Mouse (Mus musculus): ENCODE measurements around the gene Dgcr2. TPM values are rescaled to one million over a fixed set of nuclear protein-coding genes. Genes with fewer than 3 reads are reported as not detected.

The Dgcr2 gene
- polyA plus RNA-seq, 1 experiment: 40.6 TPM

DNA sequence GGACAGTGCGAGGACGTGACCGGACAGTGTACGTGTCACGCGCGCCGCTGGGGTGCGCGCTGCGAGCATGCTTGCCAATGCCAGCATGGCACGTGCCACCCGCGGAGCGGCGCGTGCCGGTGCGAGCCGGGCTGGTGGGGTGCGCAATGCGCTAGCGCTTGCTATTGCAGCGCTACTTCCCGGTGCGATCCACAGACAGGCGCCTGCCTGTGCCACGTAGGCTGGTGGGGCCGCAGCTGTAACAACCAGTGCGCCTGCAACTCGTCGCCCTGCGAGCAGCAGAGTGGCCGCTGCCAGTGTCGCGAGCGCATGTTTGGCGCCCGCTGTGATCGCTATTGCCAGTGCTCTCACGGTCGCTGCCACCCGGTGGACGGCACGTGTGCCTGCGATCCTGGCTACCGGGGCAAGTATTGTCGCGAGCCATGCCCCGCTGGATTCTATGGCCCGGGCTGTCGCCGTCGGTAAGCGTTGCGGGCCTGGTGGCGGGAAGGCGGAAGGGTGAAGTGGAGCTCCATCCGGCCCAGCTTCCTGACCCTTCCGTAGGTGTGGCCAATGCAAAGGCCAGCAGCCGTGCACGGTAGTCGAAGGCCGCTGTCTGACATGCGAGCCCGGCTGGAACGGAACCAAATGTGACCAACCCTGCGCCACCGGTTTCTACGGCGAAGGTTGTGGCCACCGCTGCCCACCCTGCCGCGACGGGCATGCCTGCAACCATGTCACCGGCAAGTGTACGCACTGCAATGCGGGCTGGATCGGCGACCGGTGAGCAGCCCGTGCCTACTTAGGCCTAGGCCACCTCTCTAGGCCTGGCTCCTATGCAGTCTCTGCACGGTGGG lies 95.3 kb downstream of the Dgcr2 start:
- no peak for TF ChIP-seq CTCF (IDR thresholded peaks at IDR 0.05; ENCODE audit: low read depth, low read length)
- no peak for TF ChIP-seq POLR2A (IDR thresholded peaks at IDR 0.05; ENCODE audit: insufficient read depth, low read length)
- no peak for TF ChIP-seq EP300 (IDR thresholded peaks at IDR 0.05; ENCODE audit: insufficient read depth, low read depth, low read length)
- no peak overlapping the region for H3K27ac ChIP-seq (ENCODE audit: insufficient read depth, low read length)
- H3K27me3 ChIP-seq (ENCODE audit: control insufficient read depth, insufficient read depth, low read length, poor library complexity, severe bottlenecking): peaks cover 15% of the 10 kb centered on the region
- no peaks in the 10 kb centered on the region for H3K36me3 ChIP-seq (ENCODE audit: control insufficient read depth, insufficient read depth, low read length, poor library complexity, severe bottlenecking)
- H3K4me1 ChIP-seq (ENCODE audit: control insufficient read depth, insufficient read depth, low read length): peaks cover 6% of the 10 kb centered on the region
- peak overlapping the region; percentile 32 for H3K4me3 ChIP-seq (ENCODE audit: low read depth, low read length)
- no peaks in the 10 kb centered on the region for H3K9me3 ChIP-seq (replicated peaks; ENCODE audit: control insufficient read depth, insufficient read depth, low read length, poor library complexity, severe bottlenecking)
- H3K9ac ChIP-seq (ENCODE audit: low read depth, poor library complexity, severe bottlenecking): no peak overlapping the region; the same call in 1 of the 2 replicates

DNA sequence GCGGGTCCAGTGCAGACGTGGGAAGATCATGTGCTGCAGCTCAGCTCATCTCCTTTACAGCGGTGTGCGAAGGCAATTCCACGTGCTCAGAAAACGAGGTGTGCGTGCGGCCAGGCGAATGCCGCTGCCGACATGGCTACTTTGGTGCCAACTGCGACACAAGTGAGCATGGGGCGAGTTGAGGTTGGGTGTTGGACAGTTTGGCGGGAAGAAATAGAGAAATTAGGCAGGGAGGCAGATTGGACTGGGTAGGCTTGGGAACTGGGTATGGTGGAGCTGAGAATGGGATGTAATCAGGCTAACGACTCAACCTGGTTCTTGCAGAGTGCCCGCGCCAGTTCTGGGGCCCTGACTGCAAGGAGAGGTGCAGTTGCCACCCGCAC lies 95.9 kb downstream of the Dgcr2 start:
- Histone ChIP-seq H3K9ac (ENCODE audit: low read depth, poor library complexity, severe bottlenecking) (no peak overlapping the region), H3K9me3 (replicated peaks; ENCODE audit: control insufficient read depth, insufficient read depth, low read length, poor library complexity, severe bottlenecking) (no peaks in the 10 kb centered on the region), H3K27me3 (ENCODE audit: control insufficient read depth, insufficient read depth, low read length, poor library complexity, severe bottlenecking) (peaks cover 16% of the 10 kb centered on the region), H3K36me3 (ENCODE audit: control insufficient read depth, insufficient read depth, low read length, poor library complexity, severe bottlenecking) (no peaks in the 10 kb centered on the region), H3K4me1 (ENCODE audit: control insufficient read depth, insufficient read depth, low read length) (peaks cover 6% of the 10 kb centered on the region), H3K4me3 (ENCODE audit: low read depth, low read length) (peak overlapping the region; percentile 32), H3K27ac (ENCODE audit: insufficient read depth, low read length) (no peak overlapping the region)
- TF ChIP-seq EP300 (IDR thresholded peaks at IDR 0.05; ENCODE audit: insufficient read depth, low read depth, low read length): no peak
- TF ChIP-seq CTCF (IDR thresholded peaks at IDR 0.05; ENCODE audit: low read depth, low read length): no peak
- no peak for TF ChIP-seq POLR2A (IDR thresholded peaks at IDR 0.05; ENCODE audit: insufficient read depth, low read length)

DNA sequence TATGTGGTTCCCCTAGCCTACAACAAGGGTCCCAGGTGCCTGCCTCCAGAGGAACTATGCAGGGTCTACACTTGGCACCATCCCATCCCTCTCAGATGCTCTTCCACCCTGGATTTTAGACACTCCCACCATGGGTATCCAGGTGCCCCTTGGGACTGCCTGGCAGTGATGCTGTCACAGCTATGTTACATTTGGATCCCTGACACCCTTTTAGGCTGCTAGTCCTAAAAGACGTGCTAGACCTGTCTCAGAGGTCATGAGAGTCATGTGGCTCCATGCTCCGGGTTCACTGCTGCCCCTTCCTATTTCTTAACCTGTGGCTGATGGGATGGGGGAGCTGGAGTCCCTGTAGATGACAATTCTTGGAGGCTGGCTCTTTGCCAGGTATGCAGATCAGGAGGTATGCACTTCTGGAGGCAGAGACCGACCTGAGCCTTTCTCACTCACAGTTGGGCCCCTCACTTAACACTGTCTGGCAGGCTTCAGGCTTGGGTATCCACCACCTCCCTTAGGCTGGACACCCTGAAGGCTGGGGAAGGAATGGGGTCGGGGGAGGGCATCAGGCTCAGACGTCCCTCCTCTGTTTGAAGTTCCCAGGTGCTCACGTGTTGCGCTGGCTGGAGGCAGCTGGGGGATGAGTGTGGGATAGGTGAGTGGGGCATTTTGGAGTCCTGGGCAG lies 96.4 kb downstream of the Dgcr2 start:
- Histone ChIP-seq H3K27me3 (ENCODE audit: control insufficient read depth, insufficient read depth, low read length, poor library complexity, severe bottlenecking) (peaks cover 16% of the 10 kb centered on the region), H3K27ac (ENCODE audit: insufficient read depth, low read length) (no peak overlapping the region), H3K9ac (ENCODE audit: low read depth, poor library complexity, severe bottlenecking) (no peak overlapping the region), H3K4me1 (ENCODE audit: control insufficient read depth, insufficient read depth, low read length) (peaks cover 6% of the 10 kb centered on the region), H3K9me3 (replicated peaks; ENCODE audit: control insufficient read depth, insufficient read depth, low read length, poor library complexity, severe bottlenecking) (no peaks in the 10 kb centered on the region), H3K36me3 (ENCODE audit: control insufficient read depth, insufficient read depth, low read length, poor library complexity, severe bottlenecking) (no peaks in the 10 kb centered on the region), H3K4me3 (ENCODE audit: low read depth, low read length) (no peak overlapping the region)
- no peak for TF ChIP-seq POLR2A (IDR thresholded peaks at IDR 0.05; ENCODE audit: insufficient read depth, low read length)
- TF ChIP-seq CTCF (IDR thresholded peaks at IDR 0.05; ENCODE audit: low read depth, low read length): no peak
- TF ChIP-seq EP300 (IDR thresholded peaks at IDR 0.05; ENCODE audit: insufficient read depth, low read depth, low read length): no peak

DNA sequence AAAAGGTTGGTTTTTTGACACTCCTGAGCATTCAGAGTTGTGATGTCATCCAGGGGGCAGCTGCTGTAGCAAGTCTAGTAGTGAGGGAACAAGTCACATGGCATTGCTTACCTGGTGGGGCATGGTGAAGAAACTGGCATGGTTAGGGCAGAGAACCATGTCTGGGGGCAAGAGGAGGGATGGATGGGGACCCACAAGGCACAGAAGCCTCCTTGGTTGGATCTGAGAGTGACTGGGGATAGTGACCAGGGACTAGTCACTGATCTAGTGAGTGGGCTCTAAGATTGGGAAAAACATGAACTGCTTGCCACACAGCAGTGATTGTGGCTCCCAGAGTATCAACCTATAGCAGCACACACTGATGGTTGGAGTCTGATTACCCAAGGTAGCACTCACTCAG lies 98.8 kb downstream of the Dgcr2 start:
- H3K36me3 ChIP-seq (ENCODE audit: control insufficient read depth, insufficient read depth, low read length, poor library complexity, severe bottlenecking): no peaks in the 10 kb centered on the region
- no peaks in the 10 kb centered on the region for H3K9me3 ChIP-seq (replicated peaks; ENCODE audit: control insufficient read depth, insufficient read depth, low read length, poor library complexity, severe bottlenecking)
- peaks cover 20% of the 10 kb centered on the region for H3K27me3 ChIP-seq (ENCODE audit: control insufficient read depth, insufficient read depth, low read length, poor library complexity, severe bottlenecking)
- TF ChIP-seq EP300 (IDR thresholded peaks at IDR 0.05; ENCODE audit: insufficient read depth, low read depth, low read length): no peak
- no peak for TF ChIP-seq POLR2A (IDR thresholded peaks at IDR 0.05; ENCODE audit: insufficient read depth, low read length)
- no peak for TF ChIP-seq CTCF (IDR thresholded peaks at IDR 0.05; ENCODE audit: low read depth, low read length)
- H3K27ac ChIP-seq (ENCODE audit: insufficient read depth, low read length): no peak overlapping the region
- H3K9ac ChIP-seq (ENCODE audit: low read depth, poor library complexity, severe bottlenecking): no peak overlapping the region
- peaks cover 3% of the 10 kb centered on the region for H3K4me1 ChIP-seq (ENCODE audit: control insufficient read depth, insufficient read depth, low read length)
- no peak overlapping the region for H3K4me3 ChIP-seq (ENCODE audit: low read depth, low read length)

DNA sequence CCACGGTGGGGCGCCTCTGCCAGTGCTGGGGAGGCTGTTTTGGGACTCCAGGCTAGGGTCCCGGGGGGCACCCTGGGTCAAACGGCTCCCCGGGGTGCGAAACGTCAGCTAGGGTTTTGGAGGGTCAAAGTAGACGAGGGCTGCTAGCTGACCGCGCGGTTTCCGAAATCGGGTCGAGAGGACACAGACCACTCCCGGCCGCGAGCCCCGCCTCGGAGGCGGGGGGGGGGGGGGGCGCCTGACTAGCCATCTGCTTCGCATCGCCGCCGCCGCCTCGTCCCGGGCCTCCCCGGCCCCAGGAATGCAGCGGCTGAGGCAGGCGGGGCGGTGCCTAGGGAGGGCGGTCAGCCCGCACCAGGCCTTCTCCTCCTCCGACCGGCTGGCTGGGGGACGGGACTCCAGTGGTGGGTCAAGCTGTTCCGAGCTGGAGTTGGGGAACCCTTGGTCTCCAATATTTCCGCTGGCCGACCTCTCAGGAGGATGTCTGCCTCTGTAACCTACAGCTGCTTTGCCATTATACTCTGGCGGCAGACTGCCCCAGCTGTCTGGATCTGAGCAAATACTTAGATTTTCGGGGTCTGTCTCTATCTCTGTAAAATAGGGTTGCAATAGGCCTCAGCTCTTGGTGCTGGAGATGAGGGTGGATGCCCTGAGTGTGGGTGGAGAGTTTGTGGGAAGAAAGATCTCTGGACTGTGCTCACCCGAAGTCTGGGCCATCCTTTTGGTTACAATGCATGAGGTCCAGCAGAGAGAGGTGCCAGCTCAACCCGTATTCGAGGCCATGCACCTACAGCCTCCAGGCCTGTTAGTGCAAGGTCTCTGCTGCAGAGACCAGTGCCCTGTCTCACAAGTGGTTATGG lies 99.8 kb downstream of the Dgcr2 start:
- TF ChIP-seq POLR2A (IDR thresholded peaks at IDR 0.05; ENCODE audit: insufficient read depth, low read length): no peak
- TF ChIP-seq CTCF (IDR thresholded peaks at IDR 0.05; ENCODE audit: low read depth, low read length): no peak
- TF ChIP-seq EP300 (IDR thresholded peaks at IDR 0.05; ENCODE audit: insufficient read depth, low read depth, low read length): no peak
- Histone ChIP-seq H3K27ac (ENCODE audit: insufficient read depth, low read length) (no peak overlapping the region), H3K9ac (ENCODE audit: low read depth, poor library complexity, severe bottlenecking) (no peak overlapping the region), H3K4me1 (ENCODE audit: control insufficient read depth, insufficient read depth, low read length) (peaks cover 2% of the 10 kb centered on the region), H3K4me3 (ENCODE audit: low read depth, low read length) (peak overlapping the region; percentile 38), H3K27me3 (ENCODE audit: control insufficient read depth, insufficient read depth, low read length, poor library complexity, severe bottlenecking) (peaks cover 20% of the 10 kb centered on the region), H3K9me3 (replicated peaks; ENCODE audit: control insufficient read depth, insufficient read depth, low read length, poor library complexity, severe bottlenecking) (no peaks in the 10 kb centered on the region), H3K36me3 (ENCODE audit: control insufficient read depth, insufficient read depth, low read length, poor library complexity, severe bottlenecking) (no peaks in the 10 kb centered on the region)
